Mouse (Mus musculus): Measurements from ENCODE around the gene Rfesd. TPM values are rescaled to one million over a fixed set of nuclear protein-coding genes. Genes with fewer than 3 reads are reported as not detected.
A peak's percentile ranks its signal among the peaks of the same experiment; 100 is the strongest.

Gene Rfesd
- polyA plus RNA-seq, 1 experiment from 2014 or later: 19.8 TPM

DNA sequence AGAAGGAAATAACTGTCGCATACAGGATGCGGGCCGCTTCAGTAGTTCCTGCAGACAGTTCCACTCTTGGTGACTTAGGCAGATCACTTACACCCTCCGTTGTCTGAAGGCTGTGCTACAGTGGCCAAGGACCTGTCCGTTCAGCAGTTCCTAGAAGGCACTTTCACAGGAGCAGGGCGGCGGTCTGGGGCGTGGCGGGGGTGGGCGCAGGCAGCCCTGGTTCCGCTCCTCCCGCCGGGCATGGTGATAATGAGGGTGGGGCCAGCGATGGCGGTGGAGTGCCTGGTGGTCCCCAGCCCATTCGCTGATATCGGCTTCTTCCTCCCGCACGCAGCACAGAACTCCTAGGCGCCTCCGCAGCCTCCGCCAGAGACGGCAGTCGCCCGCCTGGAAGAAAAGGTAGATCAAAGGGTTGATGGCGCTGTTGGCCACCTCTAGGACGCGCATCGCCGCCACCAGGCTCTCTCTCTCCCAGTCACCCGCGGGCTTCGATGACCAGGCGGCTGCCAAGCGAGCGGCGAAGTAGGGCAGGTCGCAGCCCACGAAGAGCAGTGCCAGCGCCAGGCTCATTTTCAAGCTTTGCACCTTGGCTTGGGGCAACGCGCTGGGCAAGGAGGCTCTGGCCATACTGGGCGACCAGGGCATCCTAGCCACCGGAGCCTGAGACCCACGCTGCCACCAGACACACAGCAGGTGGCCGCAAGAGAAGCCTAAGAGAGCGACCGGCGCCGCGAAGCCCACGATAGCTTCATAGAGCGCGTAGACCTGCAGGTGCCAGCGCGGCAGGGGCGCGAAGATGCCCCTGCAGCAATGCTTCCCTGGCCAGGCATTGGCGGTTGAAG, 37.1 kb upstream of the Rfesd start:
- ChIA-PET POLR2A (no interaction called here), CTCF (interaction anchor here (1.1 kb wide), 1 partner anchor 163 kb away, joined by 3 read pairs; no protein-coding TSS in a partner anchor)
- DNase-seq (ENCODE audit: low read depth, low spot score) (no peak), ATAC-seq (peak; percentile 29)
- H3K27me3 ChIP-seq: no peaks in the 10 kb centered on the region
- in situ Hi-C loops (cut with MboI; ENCODE audit: low pct_unique_long_range_greater_than_20kb): no loop called here
- no peak for TF ChIP-seq CTCF (IDR thresholded peaks at IDR 0.05)

DNA sequence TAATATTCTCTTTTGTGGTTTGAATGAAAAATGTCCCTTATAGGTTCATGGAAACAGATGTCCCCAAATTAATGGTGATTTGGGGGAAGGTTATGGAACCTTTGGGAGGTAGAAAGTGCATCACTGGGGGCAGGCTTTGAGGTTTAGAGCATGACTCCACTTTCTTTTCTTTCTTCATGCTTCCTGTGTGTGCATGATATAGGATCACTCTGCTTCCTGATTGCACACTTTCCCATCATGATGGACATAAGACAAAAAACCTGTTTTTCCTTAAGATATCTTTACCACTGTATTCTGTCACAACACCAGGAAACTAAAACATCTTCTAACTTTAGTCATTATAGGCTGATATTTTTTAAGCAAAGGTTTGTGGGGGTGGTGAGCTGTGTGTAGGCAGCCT, 26.5 kb upstream of the Rfesd start:
- DNase-seq (ENCODE audit: low read depth, low spot score): no peak
- no peaks in the 10 kb centered on the region for H3K27me3 ChIP-seq
- ChIA-PET CTCF (no interaction called here), POLR2A (no interaction called here)
- ATAC-seq: no peak
- TF ChIP-seq CTCF (IDR thresholded peaks at IDR 0.05): no peak
- in situ Hi-C loops (cut with MboI; ENCODE audit: low pct_unique_long_range_greater_than_20kb): no loop called here

- in situ Hi-C loops (cut with MboI; ENCODE audit: low pct_unique_long_range_greater_than_20kb): no loop called here
- no peak for DNase-seq (ENCODE audit: low read depth, low spot score)
- no peak for TF ChIP-seq CTCF (IDR thresholded peaks at IDR 0.05)
- ChIA-PET POLR2A (no interaction called here), CTCF (no interaction called here)
- ATAC-seq: no peak
- H3K27me3 ChIP-seq: no peaks in the 10 kb centered on the region
Observed at GRCm38 (mm10) chr13:76042455-76042854, 23.9 kb upstream of the Rfesd start.

GRCm38 (mm10) chr13:76024588-76024987, 6.1 kb upstream of the Rfesd start:
- ChIA-PET POLR2A (no interaction called here), CTCF (no interaction called here)
- in situ Hi-C loops (cut with MboI; ENCODE audit: low pct_unique_long_range_greater_than_20kb): loop anchor here (10.0 kb wide), 1 partner anchor 800 kb away; no protein-coding TSS in a partner anchor
- H3K27me3 ChIP-seq: no peaks in the 10 kb centered on the region
- no peak for ATAC-seq
- DNase-seq (ENCODE audit: low read depth, low spot score): no peak
- TF ChIP-seq CTCF (IDR thresholded peaks at IDR 0.05): no peak

GRCm38 (mm10) chr13:76021782-76022181, 3.3 kb upstream of the Rfesd start:
- ATAC-seq (no peak), DNase-seq (ENCODE audit: low read depth, low spot score) (no peak)
- POLR2A ChIA-PET: no interaction called here
- in situ Hi-C loops (cut with MboI; ENCODE audit: low pct_unique_long_range_greater_than_20kb): loop anchor here (10.0 kb wide), 1 partner anchor 797 kb away; no protein-coding TSS in a partner anchor
- peak; percentile 53 for TF ChIP-seq CTCF (IDR thresholded peaks at IDR 0.05)
- no peaks in the 10 kb centered on the region for H3K27me3 ChIP-seq
- CTCF ChIA-PET: interaction anchor here (0.7 to 2.0 kb wide), 6 partner anchors 30 to 795 kb away, joined by 3 to 6 read pairs (median 3); no protein-coding TSS in a partner anchor

GRCm38 (mm10) chr13:76018844-76019400, 403 bp upstream of the Rfesd start:
- in situ Hi-C loops (cut with MboI; ENCODE audit: low pct_unique_long_range_greater_than_20kb): loop anchor here (10.0 kb wide), 1 partner anchor 74 kb away; the partner anchor contains the start of gene Rhobtb3
- ATAC-seq (peak; percentile 22), DNase-seq (ENCODE audit: low read depth, low spot score) (no peak)
- CTCF ChIA-PET: interaction anchor here (1.5 kb wide), 1 partner anchor 77 kb away, joined by 6 read pairs; no protein-coding TSS in a partner anchor
- no peaks in the 10 kb centered on the region for H3K27me3 ChIP-seq
- TF ChIP-seq CTCF (IDR thresholded peaks at IDR 0.05): no peak
- POLR2A ChIA-PET: interaction anchor here (2.1 kb wide), 1 partner anchor 76 kb away, joined by 8 read pairs; no protein-coding TSS in a partner anchor

GRCm38 (mm10) chr13:76017465-76017864, 1.1 kb downstream of the Rfesd start:
- no peak for DNase-seq (ENCODE audit: low read depth, low spot score)
- no peak for TF ChIP-seq CTCF (IDR thresholded peaks at IDR 0.05)
- no peak for ATAC-seq
- ChIA-PET POLR2A (interaction anchor here (2.1 kb wide), 1 partner anchor 74 kb away, joined by 8 read pairs; no protein-coding TSS in a partner anchor), CTCF (interaction anchor here (0.7 kb wide), 1 partner anchor 75 kb away, joined by 3 read pairs; no protein-coding TSS in a partner anchor)
- in situ Hi-C loops (cut with MboI; ENCODE audit: low pct_unique_long_range_greater_than_20kb): loop anchor here (10.0 kb wide), 1 partner anchor 73 kb away; the partner anchor contains the start of gene Rhobtb3
- no peaks in the 10 kb centered on the region for H3K27me3 ChIP-seq

- in situ Hi-C loops (cut with MboI; ENCODE audit: low pct_unique_long_range_greater_than_20kb): loop anchor here (10.0 kb wide), 1 partner anchor 70 kb away; the partner anchor contains the start of gene Rhobtb3
- POLR2A ChIA-PET: no interaction called here
- DNase-seq (ENCODE audit: low read depth, low spot score): no peak
- no peaks in the 10 kb centered on the region for H3K27me3 ChIP-seq
- ATAC-seq: no peak
- TF ChIP-seq CTCF (IDR thresholded peaks at IDR 0.05): no peak
- CTCF ChIA-PET: no interaction called here
Observed at GRCm38 (mm10) chr13:76014511-76014910, 4.0 kb downstream of the Rfesd start.

GRCm38 (mm10) chr13:76003272-76003671, 15.2 kb downstream of the Rfesd start:
- DNase-seq (ENCODE audit: low read depth, low spot score) (no peak), ATAC-seq (no peak)
- in situ Hi-C loops (cut with MboI; ENCODE audit: low pct_unique_long_range_greater_than_20kb): no loop called here
- ChIA-PET POLR2A (no interaction called here), CTCF (no interaction called here)
- no peak for TF ChIP-seq CTCF (IDR thresholded peaks at IDR 0.05)
- no peaks in the 10 kb centered on the region for H3K27me3 ChIP-seq

DNA sequence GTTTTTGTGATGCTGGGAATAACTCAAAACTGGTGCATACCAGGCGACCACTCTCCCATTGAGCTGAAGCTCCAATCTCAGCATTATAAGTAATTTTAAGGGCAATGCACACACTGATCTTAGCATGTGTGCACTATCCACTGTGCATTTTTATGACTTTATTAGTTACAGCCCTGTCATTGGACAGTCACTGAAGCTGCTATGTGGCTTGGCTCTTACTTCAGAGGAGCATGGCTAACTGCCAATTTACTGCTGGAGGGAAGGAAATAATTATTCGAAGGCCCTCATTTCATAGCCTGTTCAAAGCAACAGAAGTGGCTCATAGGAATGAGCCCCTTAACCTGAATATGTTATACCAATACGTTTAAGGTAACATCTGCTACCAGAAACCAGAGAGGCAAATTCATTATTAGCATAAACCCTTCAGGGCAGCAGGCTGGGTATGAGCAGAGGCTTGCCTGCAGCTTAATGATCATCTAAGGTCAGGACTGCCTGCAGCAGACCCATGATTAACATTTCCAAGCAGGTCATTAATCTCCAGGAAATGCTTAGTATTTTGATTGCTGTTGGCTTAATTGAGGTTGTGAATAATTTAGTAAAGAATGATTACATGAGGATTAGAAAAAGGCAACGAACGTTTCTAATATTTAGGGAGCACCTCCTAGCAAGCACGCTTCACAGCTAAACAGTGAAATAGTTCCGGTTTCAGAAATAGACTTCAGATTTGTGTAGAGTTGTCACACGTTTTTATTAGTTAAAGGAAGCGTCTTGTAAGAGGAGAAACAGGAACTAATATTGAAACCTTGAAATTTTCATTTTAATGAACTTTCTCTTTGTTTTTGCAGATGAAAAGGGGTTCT, 26.1 kb downstream of the Rfesd start:
- DNase-seq (ENCODE audit: low read depth, low spot score) (peak; percentile 12), ATAC-seq (peak; percentile 76)
- H3K27me3 ChIP-seq: no peaks in the 10 kb centered on the region
- ChIA-PET CTCF (interaction anchor here (1.0 to 2.3 kb wide), 2 partner anchors 10 to 16 kb away, joined by 3 to 9 read pairs; no protein-coding TSS in a partner anchor), POLR2A (no interaction called here)
- no peak for TF ChIP-seq CTCF (IDR thresholded peaks at IDR 0.05)
- in situ Hi-C loops (cut with MboI; ENCODE audit: low pct_unique_long_range_greater_than_20kb): no loop called here
